Mouse (Mus musculus) thymus, adult 2 months (tissue): ENCODE results near the gene Slpi.

Source experiments
- CTCF ChIP-seq: fragments of 200-500 bp; IDR thresholded peaks from 2 replicates; pipeline ENCODE4 v1.5.1; 2012; ENCODE audit warnings: mild to moderate bottlenecking, control low read depth, low read length, moderate library complexity, borderline replicate concordance; ENCODE audit not compliant: control insufficient read depth, poor library complexity, insufficient read depth; ENCODE audit errors: extremely low read depth
- POLR2A ChIP-seq: fragments of 200-500 bp; IDR thresholded peaks from 2 replicates; pipeline ENCODE4 v1.6.1; 2012; ENCODE audit warnings: mild to moderate bottlenecking, low read length, control low read depth, moderate library complexity; ENCODE audit not compliant: control insufficient read depth, poor library complexity, insufficient read depth; ENCODE audit errors: extremely low read depth

- TF ChIP-seq CTCF (no peak), POLR2A (no peak)
Measured at GRCm38 (mm10) chr2:164381726-164382125, 7.2 kb downstream of the Slpi start.
